Mouse (Mus musculus) midbrain, embryonic 14.5 days (tissue): ENCODE data around the gene Fbxl2. TPM values are rescaled to one million over a fixed set of nuclear protein-coding genes. Genes with fewer than 3 reads are reported as not detected.

Experiments used
- ATAC-seq: fragments of 200-750 bp; cut with Nextera tagmentation; 2 replicates; pipeline ENCODE4 v1.8.0; 2017; ENCODE audit warnings: moderate number of reproducible peaks, moderate library complexity; ENCODE audit not compliant: low FRiP score, low TSS enrichment
- DNase-seq: peaks from one replicate; pipeline ENCODE4 v3.0.0-alpha.2; 2015
- H3K27ac ChIP-seq: fragments of 300-500 bp; sonication (generic); replicated peaks from 2 replicates; pipeline ENCODE4 v1.5.1; 2014; ENCODE audit warnings: mild to moderate bottlenecking, low read depth, low read length, moderate library complexity
- H3K27me3 ChIP-seq: fragments of 300-500 bp; sonication (generic); 2 replicates; pipeline ENCODE4 v1.6.1; 2014; ENCODE audit warnings: low read length, control low read depth, mixed read lengths; ENCODE audit not compliant: control insufficient read depth, insufficient read depth
- H3K36me3 ChIP-seq: fragments of 300-500 bp; sonication (generic); 2 replicates; pipeline ENCODE4 v1.6.1; 2014; ENCODE audit warnings: low read length, control low read depth; ENCODE audit not compliant: control insufficient read depth, insufficient read depth
- H3K4me1 ChIP-seq: fragments of 300-500 bp; sonication (generic); 2 replicates; pipeline ENCODE4 v1.6.1; 2014; ENCODE audit warnings: mild to moderate bottlenecking, antibody characterized with exemption, low read length, control low read depth; ENCODE audit not compliant: control insufficient read depth, insufficient read depth
- H3K4me2 ChIP-seq: fragments of 300-500 bp; sonication (generic); 2 replicates; pipeline ENCODE4 v1.6.1; 2014; ENCODE audit warnings: mild to moderate bottlenecking, low read length, moderate library complexity
- H3K4me3 ChIP-seq: fragments of 300-500 bp; sonication (generic); replicated peaks from 2 replicates; pipeline ENCODE4 v1.5.1; 2014; ENCODE audit warnings: low read depth, low read length
- H3K9ac ChIP-seq: fragments of 300-500 bp; sonication (generic); replicated peaks from 2 replicates; pipeline ENCODE4 v1.6.1; 2014; ENCODE audit warnings: mild to moderate bottlenecking, low read length, moderate library complexity
- H3K9me3 ChIP-seq: fragments of 300-500 bp; sonication (generic); 2 replicates; pipeline ENCODE4 v1.6.1; 2016; ENCODE audit warnings: low read length, control low read depth, mixed read lengths; ENCODE audit not compliant: control insufficient read depth
- WGBS: fragments of 180-500 bp; shearing (Covaris S2); extraction: QIAGEN DNeasy Blood & Tissue Kit; methylation state at CpG from one replicate; pipeline ENCODE4 v1.1.7; 2014; 5-methylcytosine and 5-hydroxymethylcytosine counted together
- polyA plus RNA-seq: library from polyadenylated mRNA; unstranded; fragments of >200 nt; fragmentation: Nextera tagmentation; extraction: Ambion mirVana; gene quantifications from 2 replicates; pipeline ENCODE4 v1.2.1, GENCODE M21; 2014

Fbxl2 gene
- polyA plus RNA-seq, 1 experiment from 2014 or later: 29.0 TPM

DNA sequence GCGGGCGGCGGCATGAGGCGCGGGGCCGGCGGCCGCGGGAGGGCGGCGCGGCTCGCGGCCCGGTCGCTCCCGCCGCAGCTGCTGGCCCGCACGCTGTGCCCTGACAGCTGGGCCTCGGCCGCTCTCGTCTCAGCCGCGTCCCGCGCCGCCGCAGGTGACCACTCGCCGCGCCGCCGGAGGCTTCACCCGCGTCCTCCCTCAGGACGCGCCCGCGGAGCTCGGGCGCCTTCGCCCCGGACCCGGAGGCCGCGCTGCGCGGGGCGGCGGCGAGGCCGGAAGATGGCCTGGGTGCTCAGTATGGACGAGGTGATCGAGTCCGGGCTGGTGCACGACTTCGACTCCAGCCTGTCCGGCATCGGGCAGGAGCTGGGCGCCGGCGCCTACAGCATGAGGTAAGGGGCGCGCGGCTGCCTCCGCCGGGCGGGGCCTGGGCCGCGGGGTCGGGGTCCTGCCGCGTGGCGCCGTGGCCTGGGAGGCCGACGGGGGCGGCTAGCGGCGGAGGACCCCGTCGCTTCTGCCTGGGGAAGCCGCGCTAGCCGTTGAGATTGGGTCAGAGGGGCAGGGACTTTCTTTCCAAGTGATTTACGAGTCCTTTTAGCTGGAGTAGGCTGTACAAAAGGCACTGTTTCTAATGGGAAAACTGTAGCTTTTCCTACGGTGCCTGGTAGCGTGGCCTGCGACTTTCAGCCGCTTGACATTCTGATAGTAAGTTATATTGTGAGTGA, 114.5 kb downstream of the Fbxl2 start:
- Histone ChIP-seq H3K27ac (peak overlapping the region; percentile 87), H3K36me3 (no peaks in the 10 kb centered on the region), H3K4me2 (peak overlapping the region; percentile 82), H3K27me3 (no peaks in the 10 kb centered on the region), H3K9me3 (no peaks in the 10 kb centered on the region), H3K9ac (peak overlapping the region; percentile 91), H3K4me1 (peaks cover 22% of the 10 kb centered on the region), H3K4me3 (peak overlapping the region; percentile 93)
- WGBS: 0% methylated on average over 76 of the region's 91 CpGs
- DNase-seq: peak; percentile 51
- ATAC-seq: peak; percentile 41

- peak within 1 kb of the TSS; percentile 87 for H3K27ac ChIP-seq
- no peaks in the 10 kb centered on the region for H3K9me3 ChIP-seq
- H3K9ac ChIP-seq: peak within 1 kb of the TSS; percentile 91
- peak within 1 kb of the TSS; percentile 82 for H3K4me2 ChIP-seq
- H3K4me3 ChIP-seq: peak within 1 kb of the TSS; percentile 93
- H3K4me1 ChIP-seq: peaks cover 22% of the 10 kb centered on the region
- ATAC-seq (peak; percentile 96), DNase-seq (peak; percentile 98)
- 1% methylated on average over 51 of the region's 86 CpGs for WGBS
- H3K36me3 ChIP-seq: no peaks in the 10 kb centered on the region
- H3K27me3 ChIP-seq: no peaks in the 10 kb centered on the region
Measured at GRCm38 (mm10) chr9:113930534-113931374, 115.2 kb downstream of the Fbxl2 start, which contains the start of gene Ubp1. Ubp1 (plus strand) TSS chr9:113930934.

DNA sequence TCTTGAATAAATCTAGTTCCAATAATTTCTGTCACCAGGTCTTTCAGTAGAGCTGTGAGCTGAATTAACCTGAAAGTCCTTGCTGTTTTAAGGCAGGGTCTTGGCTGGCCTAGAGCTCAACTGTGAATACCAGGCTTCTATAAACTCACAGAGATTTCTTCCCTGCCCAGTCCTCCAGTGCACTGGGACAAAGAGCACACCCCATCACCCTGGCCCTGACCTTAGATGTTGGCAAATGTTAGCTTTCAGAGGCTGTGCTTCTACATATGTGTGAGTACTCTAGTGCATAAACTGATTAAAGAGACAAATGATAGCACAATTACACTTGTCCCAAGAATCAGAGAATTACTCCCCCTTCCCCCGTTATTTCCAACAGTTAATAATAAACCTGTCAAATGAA, 116.3 kb downstream of the Fbxl2 start:
- no peaks in the 10 kb centered on the region for H3K9me3 ChIP-seq
- ATAC-seq: no peak
- H3K4me2 ChIP-seq: no peak overlapping the region

DNA sequence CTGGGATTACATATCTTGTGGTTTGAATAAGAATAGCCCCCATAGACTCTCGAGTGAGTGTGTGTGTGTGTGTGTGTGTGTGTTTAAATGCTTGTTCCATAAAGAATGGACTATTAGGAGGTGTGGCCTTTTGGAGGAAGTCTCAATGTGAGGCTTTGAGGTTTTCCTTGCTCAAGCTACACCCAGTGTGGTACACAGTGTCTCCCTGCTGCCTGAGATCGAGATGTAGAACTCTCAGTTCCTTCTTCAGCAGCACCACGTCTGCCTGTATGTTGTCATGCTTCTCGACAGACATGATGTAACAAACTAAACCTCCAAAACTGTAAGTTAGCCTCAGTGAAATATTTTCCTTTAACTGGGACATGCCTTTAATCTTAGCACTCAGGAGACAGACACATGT, 117.4 kb downstream of the Fbxl2 start:
- Histone ChIP-seq H3K9me3 (no peaks in the 10 kb centered on the region), H3K4me2 (no peak overlapping the region), H3K27me3 (no peaks in the 10 kb centered on the region), H3K4me1 (peaks cover 20% of the 10 kb centered on the region), H3K4me3 (no peak overlapping the region), H3K9ac (no peak overlapping the region), H3K36me3 (peaks cover 11% of the 10 kb centered on the region; the same call in 1 of the 2 replicates), H3K27ac (no peak overlapping the region)
- no peak for ATAC-seq
- no peak for DNase-seq
- WGBS: 93% methylated on average over 4 of the region's 4 CpGs

More for the DNA sequence above, 116.3 kb downstream of the Fbxl2 start:
- Histone ChIP-seq H3K27ac (no peak overlapping the region), H3K4me3 (no peak overlapping the region), H3K36me3 (peaks cover 7% of the 10 kb centered on the region; the same call in 1 of the 2 replicates), H3K27me3 (no peaks in the 10 kb centered on the region), H3K4me1 (peaks cover 22% of the 10 kb centered on the region), H3K9ac (no peak overlapping the region)
- DNase-seq: no peak
- WGBS: 82% methylated on average over 1 of the region's 1 CpGs

DNA sequence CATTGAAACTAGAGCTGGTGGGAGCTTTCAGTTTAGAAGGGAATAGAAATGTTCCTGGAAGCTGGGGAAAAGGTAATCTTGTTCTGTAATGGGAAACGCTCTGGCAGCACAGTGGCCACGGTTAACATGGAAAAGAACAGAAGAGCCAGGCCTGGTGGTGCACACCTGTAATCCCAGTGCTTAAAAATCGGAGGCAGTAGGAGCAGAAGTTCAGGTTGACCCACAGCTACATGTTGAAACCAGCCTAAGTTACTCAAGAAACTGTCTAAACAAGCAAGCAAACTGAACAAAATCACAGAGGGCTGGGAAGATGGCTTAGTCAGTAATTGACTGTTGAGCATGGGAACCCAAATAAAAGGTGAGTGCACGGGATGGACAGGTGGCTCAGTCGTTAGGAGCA, 121.1 kb downstream of the Fbxl2 start:
- Histone ChIP-seq H3K4me1 (no peaks in the 10 kb centered on the region), H3K4me3 (no peak overlapping the region), H3K27me3 (no peaks in the 10 kb centered on the region), H3K36me3 (peaks cover 40% of the 10 kb centered on the region), H3K9ac (no peak overlapping the region), H3K9me3 (no peaks in the 10 kb centered on the region), H3K4me2 (no peak overlapping the region), H3K27ac (no peak overlapping the region)
- ATAC-seq: no peak
- 88% methylated on average over 5 of the region's 5 CpGs for WGBS
- no peak for DNase-seq

GRCm38 (mm10) chr9:113922677-113923076, 123.3 kb downstream of the Fbxl2 start:
- Histone ChIP-seq H3K4me3 (no peak overlapping the region), H3K27ac (no peak overlapping the region), H3K36me3 (peaks cover 58% of the 10 kb centered on the region), H3K4me2 (no peak overlapping the region), H3K27me3 (no peaks in the 10 kb centered on the region), H3K9me3 (no peaks in the 10 kb centered on the region), H3K4me1 (no peaks in the 10 kb centered on the region), H3K9ac (no peak overlapping the region)
- DNase-seq (no peak), ATAC-seq (no peak)
- 94% methylated on average over 5 of the region's 5 CpGs for WGBS

DNA sequence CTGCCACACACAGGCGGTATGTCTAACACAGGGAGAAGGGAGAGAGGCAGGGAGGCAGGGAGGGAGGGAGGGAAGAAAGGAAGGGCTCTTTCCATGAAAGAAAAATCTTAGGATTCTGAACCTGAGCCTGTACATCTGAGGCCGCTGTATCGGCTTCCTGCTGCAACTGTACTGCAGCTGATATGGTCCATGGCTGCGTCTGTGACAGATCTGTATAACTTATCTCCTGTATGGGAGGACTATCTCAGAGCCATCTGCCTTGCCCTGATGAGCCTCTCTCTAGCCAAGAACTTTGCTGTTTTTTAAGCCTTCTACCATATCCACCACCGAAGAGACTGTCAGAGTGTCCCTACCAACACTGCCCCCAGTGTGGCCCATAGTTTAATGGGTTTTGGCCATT, 130.2 kb downstream of the Fbxl2 start:
- no peak overlapping the region for H3K27ac ChIP-seq
- no peak overlapping the region for H3K9ac ChIP-seq
- no peaks in the 10 kb centered on the region for H3K27me3 ChIP-seq
- no peak overlapping the region for H3K4me2 ChIP-seq
- DNase-seq: no peak
- no peaks in the 10 kb centered on the region for H3K9me3 ChIP-seq
- no peak overlapping the region for H3K4me3 ChIP-seq
- H3K4me1 ChIP-seq: no peaks in the 10 kb centered on the region
- ATAC-seq: no peak
- 98% methylated on average over 5 of the region's 5 CpGs for WGBS
- peaks cover 82% of the 10 kb centered on the region for H3K36me3 ChIP-seq
